Mouse (Mus musculus) cerebellum, adult 9-10 months (tissue): ENCODE data around the gene Apoh.

ENCODE experiments used
- DNase-seq: peaks from one replicate; pipeline ENCODE4 v3.0.0; 2022

Apoh gene

GRCm38 (mm10) chr11:108342781-108343768, at the start of gene Apoh:
Gene Apoh, plus strand, starts transcription at chr11:108343354.
- peak; percentile 42 for DNase-seq

- DNase-seq: no peak
Observed at GRCm38 (mm10) chr11:108293843-108294242, 49.3 kb upstream of the Apoh start.

DNA sequence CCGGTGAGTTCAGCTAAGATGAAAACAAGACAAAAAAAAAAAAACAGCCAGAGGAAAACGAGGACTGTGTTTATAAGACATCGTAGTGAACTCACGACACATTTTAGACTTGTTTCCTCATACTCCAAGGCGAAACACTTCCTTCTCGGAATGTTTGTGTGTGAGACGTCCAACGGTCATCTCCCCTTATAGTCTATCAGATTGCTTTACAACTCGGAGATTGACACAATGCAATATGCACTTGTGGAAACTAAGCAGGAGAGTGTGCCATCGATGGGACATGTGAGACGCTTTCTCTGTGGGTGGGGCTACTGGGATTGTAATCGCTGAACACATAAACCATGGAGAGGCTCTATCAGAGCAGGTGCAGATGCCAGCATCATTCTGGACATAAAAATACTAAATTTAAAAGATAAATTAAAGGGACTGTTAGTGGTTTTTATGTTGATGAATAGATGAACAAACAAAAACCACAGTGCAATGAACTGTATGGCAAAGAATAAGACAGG, 48.8 kb upstream of the Apoh start:
- DNase-seq: no peak

DNA sequence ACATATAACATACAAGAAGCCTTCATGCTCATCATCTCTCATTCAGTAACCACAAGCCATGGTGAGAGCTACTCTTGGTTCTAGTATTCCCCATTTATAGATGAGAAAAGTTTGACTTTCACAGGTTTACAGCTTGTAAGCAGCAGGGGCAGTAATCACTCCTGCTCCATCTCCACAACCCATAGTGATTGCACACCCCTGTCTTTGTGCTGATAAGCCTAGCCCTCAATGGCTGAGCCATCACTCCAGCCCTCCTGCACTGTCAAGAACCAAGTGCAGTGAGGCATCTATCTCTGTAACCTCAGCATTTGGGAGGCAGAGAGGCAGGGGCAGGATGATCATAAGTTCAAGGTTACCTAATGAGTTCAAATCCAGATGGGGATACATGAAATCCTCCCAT, 47.8 kb upstream of the Apoh start:
- DNase-seq: no peak

DNA sequence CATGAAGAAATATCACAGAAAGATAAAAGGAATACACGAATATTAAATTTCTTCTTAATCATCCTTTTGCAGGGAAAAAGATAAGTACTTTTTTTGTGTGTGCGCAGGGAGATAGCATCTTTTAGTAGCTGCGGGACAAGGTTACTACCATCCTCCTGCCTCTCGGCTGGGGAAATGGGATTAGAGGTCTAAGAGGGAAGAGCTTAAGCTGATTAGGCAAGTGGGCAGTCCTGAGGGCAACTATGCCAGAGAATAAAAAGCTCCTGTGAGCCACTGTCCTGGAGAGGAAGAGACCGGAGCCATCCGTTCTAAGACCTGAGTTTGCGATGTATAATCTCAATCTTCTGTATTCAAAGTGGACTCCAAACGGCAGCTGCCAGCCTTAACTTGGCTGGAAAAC, 45.2 kb upstream of the Apoh start:
- DNase-seq: no peak

- no peak for DNase-seq
Observed at GRCm38 (mm10) chr11:108299913-108300312, 43.2 kb upstream of the Apoh start.

DNA sequence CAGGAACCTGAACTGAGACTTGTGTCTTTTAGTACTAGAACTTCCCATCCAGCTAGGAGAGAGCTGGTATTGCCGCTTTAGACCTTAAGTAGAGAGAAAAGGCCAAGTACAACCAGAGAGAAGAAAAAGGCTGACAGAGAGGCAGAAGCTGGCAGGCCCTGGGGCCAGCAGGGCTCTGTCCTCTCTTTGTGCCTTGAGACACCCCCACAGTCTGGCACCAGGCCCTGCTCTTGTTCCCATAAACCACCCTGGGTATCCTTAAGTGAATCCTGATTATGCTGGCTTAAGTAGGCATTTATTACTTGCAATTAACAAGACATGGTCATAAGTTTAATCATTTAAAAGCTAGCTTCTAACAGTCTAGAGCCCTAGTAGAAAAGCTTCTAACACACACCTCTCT, 42.7 kb upstream of the Apoh start:
- peak; percentile 6 for DNase-seq

- no peak for DNase-seq
Observed at GRCm38 (mm10) chr11:108301036-108301435, 42.1 kb upstream of the Apoh start.

GRCm38 (mm10) chr11:108301796-108302490, 41.2 kb upstream of the Apoh start:
- DNase-seq: no peak

- no peak for DNase-seq
Observed at GRCm38 (mm10) chr11:108303787-108304186, 39.4 kb upstream of the Apoh start.

DNA sequence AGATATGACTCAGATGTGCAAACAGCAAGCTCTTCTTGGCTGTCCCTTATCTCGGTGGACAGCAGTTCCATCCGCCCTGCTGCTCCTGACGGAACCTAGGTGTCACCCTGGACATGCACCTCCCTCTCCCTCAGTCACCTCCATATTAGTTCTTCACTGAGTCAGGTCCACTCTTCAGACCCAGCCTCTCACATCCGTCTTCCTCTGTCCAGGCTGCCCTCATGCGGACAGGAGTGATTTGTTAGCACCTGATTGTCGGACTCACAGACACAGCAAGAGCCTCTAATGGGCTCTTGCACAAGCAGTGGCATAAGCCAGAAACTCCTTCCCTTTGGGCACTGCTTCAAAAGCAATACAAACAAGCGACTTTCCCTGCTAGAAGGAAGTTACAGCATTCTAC, 35.9 kb upstream of the Apoh start:
- no peak for DNase-seq

DNA sequence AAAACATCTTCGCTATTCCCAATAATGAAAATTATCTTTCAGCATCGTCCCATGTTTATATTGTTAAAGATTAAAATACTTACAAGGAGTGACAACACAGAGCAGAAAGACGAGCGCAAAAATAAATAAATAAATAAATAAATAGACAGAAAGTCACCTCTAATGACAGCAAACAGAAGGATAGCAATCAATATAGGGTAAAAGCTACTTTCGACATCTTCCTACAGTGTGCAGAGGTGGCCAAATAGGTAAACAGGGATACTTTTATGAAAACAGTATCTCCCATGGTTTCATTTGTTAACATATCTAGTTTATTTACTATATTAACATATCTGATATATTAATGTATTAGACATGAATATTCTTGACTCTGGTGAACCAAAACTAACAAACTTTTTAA, 34.9 kb upstream of the Apoh start:
- DNase-seq: no peak

DNA sequence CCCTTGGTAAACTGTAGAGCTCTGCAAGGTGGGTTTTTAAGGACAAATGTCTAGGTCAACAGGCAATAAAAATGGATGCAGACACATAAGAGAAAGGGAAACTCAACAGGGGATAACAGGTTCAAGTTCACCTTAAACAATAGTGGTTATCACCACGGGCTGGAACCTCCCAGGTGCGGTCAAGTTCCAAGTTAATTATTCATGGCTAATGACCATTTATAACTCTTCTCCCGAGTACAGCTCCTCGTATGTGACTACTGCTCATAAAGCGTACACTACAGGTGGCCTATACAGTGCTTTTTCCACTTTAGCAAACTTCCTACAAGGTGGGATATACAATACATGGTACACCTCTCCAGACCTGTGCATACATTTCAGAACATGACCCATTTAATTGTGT, 33.4 kb upstream of the Apoh start:
- DNase-seq: no peak

- no peak for DNase-seq
Observed at GRCm38 (mm10) chr11:108311912-108312311, 31.2 kb upstream of the Apoh start.

DNA sequence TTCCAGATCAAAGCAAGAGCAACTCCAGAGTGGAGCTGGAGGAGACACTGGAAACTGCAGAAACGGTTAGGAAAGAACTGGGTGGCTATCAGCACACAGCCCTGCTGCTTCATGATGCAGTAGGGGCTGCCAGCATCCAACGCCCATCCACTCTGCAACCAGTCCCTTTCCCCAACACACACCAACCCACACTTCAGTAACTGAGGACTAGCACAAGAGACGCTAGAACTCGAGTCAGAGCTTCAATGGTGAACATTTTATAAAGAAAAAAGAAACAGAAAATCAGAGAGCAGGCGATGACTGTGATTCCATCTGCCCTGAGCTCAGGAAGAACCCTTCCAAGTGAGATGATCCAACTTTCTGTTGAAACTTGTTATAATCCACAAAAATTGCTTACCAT, 30.6 kb upstream of the Apoh start:
- no peak for DNase-seq

- no peak for DNase-seq
Observed at GRCm38 (mm10) chr11:108315736-108316135, 27.4 kb upstream of the Apoh start.

DNA sequence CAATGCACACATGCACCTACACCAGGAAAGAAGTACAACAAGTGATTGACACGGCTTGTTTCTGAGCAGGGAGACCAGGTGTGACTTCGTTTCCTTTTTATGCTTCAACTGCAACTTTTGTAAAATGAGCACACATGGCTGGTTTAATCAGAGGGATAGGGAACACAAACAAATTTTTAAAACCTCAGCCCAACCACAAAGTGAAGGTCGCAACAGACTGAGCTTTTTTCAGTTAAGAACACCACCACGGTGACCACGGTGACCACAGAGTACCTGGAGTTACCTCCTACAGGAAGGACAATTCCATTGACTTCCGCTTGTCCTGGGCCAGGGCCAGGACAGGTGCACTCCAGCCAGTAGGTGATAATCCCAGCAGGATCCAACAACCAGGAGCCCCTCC, 25.3 kb upstream of the Apoh start:
- no peak for DNase-seq

DNA sequence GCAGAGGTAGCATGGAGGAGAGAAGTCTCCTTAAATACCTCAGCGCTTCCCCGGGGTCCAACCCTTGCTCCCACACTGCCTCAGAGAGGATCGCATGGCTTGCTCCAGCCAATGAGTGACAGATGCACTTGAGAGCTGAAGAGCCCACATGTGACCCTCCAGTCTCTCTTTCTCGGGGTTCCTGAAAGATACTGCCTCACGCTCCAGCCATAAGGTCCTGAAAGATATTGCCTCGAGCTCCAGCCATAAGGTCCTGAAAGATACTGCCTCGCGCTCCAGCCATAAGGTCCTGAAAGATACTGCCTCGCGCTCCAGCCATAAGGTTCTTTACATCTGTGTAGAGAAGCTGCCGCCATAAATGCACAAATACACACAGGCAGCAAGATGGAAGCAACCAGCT, 24.0 kb upstream of the Apoh start:
- DNase-seq: no peak

- DNase-seq: no peak
Observed at GRCm38 (mm10) chr11:108320561-108320960, 22.6 kb upstream of the Apoh start.

GRCm38 (mm10) chr11:108322156-108322555, 21.0 kb upstream of the Apoh start:
- DNase-seq: no peak

DNA sequence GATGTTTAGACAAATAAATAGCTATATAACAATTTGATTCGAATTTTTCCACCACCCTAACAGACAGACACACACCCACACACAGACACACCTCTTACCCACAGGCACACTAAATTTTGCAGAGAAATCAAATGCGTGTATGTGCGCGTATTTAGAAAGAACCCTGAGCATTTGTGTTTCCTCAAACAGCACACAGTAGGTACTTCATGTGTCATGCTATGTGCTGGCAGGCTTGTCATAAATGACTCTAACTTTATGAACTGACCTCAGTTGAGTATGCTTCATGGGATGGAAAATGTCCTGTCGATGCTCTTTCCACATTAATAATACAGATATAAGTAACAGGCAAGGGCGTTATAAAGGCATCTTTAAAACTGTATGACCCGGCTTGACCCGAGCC, 17.2 kb upstream of the Apoh start:
- no peak for DNase-seq

DNA sequence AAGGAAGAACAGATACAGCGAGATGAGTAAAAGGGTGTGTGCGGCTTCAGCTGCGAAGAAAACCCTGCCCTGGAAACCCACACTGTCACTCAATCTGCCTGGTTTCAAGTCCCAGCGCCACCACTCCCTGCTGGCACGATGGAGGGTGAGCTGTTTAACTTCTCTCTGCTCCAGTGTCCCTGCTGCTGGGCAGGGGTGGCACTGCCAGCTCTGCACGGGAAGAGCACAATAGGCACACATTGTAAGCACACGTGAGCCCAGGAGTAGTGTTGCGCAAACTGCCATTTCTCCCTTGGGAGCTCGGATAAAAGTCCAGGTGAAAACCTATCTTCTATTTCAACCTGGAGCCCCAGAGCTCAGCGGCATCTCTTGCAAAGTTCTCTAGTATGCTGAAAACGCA, 12.3 kb upstream of the Apoh start:
- no peak for DNase-seq

GRCm38 (mm10) chr11:108333006-108333405, 10.1 kb upstream of the Apoh start:
- DNase-seq: no peak
